Mouse (Mus musculus) spleen, adult 2 months (tissue): ENCODE data around the gene Fdxr. TPM values are rescaled to one million over a fixed set of nuclear protein-coding genes. Genes with fewer than 3 reads are reported as not detected.

Source experiments
- DNase-seq, 2 experiments: peaks; one replicate each; pipeline versions ENCODE4 v3.0.0 to v3.0.0-alpha.2; 2012 to 2021; ENCODE audit warnings: low spot score in 2 of 2, low read depth in 1 of 2
- H3K27ac ChIP-seq: fragments of 200-500 bp; 2 replicates; pipeline ENCODE4 v1.5.1; 2012; ENCODE audit warnings: low read length, inconsistent platforms; ENCODE audit not compliant: insufficient read depth
- H3K27me3 ChIP-seq: fragments of 200-500 bp; 2 replicates; pipeline ENCODE4 v1.6.1; 2012; ENCODE audit warnings: mild to moderate bottlenecking, moderate library complexity, low read length, inconsistent platforms; ENCODE audit not compliant: control insufficient read depth, insufficient read depth
- H3K36me3 ChIP-seq: fragments of 200-500 bp; 2 replicates; pipeline ENCODE4 v1.6.1; 2012; ENCODE audit warnings: mild to moderate bottlenecking, low read length, inconsistent platforms; ENCODE audit not compliant: control insufficient read depth, insufficient read depth
- H3K4me1 ChIP-seq: fragments of 200-500 bp; 2 replicates; pipeline ENCODE4 v1.6.1; 2011; ENCODE audit warnings: inconsistent platforms; ENCODE audit not compliant: control insufficient read depth, insufficient read depth, insufficient read length
- H3K4me3 ChIP-seq: fragments of 200-500 bp; 2 replicates; pipeline ENCODE4 v1.5.1; 2011; ENCODE audit warnings: mild to moderate bottlenecking, inconsistent platforms; ENCODE audit not compliant: insufficient read depth, insufficient read length; ENCODE audit errors: extremely low read depth
- CTCF ChIP-seq: fragments of 200-500 bp; IDR thresholded peaks from 2 replicates; pipeline ENCODE4 v1.5.1; 2011; ENCODE audit warnings: mild to moderate bottlenecking, inconsistent platforms; ENCODE audit not compliant: insufficient read depth, insufficient read length, insufficient replicate concordance; ENCODE audit errors: extremely low read depth
- POLR2A ChIP-seq: fragments of 200-500 bp; IDR thresholded peaks from 2 replicates; pipeline ENCODE4 v1.6.1; 2011; ENCODE audit warnings: low read depth, low read length, inconsistent platforms
- WGBS: fragments of 180-500 bp; shearing (Covaris S2); methylation state at CpG from one replicate; pipeline ENCODE4 v1.1.7; 2018; 5-methylcytosine and 5-hydroxymethylcytosine counted together
- polyA plus RNA-seq: library from polyadenylated mRNA; depleted of rRNA; stranded (reverse); fragments of >200 nt; gene quantifications from 2 replicates; pipeline ENCODE4 v1.2.3, GENCODE M21; 2012

Gene Fdxr
- polyA plus RNA-seq, 1 experiment = 18.7 TPM

DNA sequence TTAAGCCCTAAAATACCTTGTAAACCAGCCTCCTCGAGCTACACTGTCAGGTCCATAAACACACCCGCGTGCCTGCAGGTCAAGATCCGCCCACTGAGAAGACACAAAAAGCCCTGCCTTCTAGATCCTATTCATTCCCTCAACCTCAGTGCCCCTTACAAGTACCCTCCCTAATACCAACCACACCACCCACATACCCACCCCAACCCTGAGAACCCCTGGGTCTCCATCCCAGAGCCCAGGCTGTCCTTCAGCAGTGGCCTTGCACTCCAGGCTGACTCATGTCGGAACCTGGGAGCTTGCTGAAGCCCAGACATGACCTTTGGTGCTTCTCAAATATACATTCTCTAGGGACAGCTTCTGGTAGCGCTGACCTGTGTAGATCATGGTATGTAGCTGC is 2.1 kb downstream of the Fdxr start:
- H3K4me1 ChIP-seq = peaks cover 14% of the 10 kb centered on the region; the same call in 1 of the 2 replicates
- no peak overlapping the region for H3K4me3 ChIP-seq
- H3K27me3 ChIP-seq = no peaks in the 10 kb centered on the region
- H3K27ac ChIP-seq = no peak overlapping the region
- H3K36me3 ChIP-seq = peaks cover 5% of the 10 kb centered on the region; the same call in 1 of the 2 replicates
- DNase-seq = no peak
- 89% methylated on average over 6 of the region's 6 CpGs for WGBS
- no peak for TF ChIP-seq POLR2A
- no peak for TF ChIP-seq CTCF

DNA sequence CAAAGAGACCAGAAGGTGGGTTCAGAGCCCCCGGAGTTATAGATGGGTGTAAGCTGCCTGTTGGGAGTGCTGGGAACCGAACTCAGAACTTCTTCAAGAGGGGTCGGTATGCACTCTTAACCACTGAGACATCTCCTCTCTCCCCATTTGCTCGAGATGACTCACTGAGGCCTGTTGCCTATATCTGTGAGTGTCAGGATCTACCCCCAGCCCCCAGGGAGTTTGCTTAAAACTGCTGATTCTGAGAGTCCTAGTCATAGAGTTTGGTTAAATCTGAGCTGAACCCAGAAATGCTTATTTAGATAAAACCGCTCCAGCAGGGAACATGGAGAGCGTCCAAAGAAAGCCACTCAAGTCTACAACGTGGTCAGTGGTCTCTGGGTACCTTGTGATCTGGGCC is 2.7 kb downstream of the Fdxr start:
- TF ChIP-seq POLR2A = no peak
- TF ChIP-seq CTCF = no peak

DNA sequence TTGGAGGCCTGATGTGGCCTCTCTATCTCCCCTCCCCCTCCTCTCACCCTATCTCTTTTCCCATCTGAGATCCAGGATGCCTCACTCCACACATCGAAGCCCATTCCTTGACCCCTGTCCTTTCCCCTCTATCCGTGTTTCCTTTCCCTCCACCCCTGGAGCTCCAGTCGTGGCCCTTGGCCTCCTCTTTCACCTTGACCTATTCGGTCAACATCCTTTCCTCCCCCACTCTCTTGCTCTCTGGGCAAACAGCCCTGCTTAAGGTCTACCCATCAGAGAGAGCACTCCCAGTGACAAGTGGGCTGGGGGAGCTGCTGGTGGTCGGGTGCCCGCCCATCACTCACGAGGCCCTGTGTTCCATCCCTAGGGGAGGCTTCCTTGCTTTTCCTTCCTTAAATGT is 3.1 kb downstream of the Fdxr start:
- Histone ChIP-seq H3K4me3 (no peak overlapping the region), H3K36me3 (peaks cover 9% of the 10 kb centered on the region), H3K27me3 (no peaks in the 10 kb centered on the region), H3K4me1 (peaks cover 14% of the 10 kb centered on the region; the same call in 1 of the 2 replicates), H3K27ac (no peak overlapping the region)
- TF ChIP-seq POLR2A (no peak), CTCF (no peak)
- DNase-seq = no peak
- 82% methylated on average over 7 of the region's 7 CpGs for WGBS

More for the DNA sequence above, 2.7 kb downstream of the Fdxr start:
- H3K4me3 ChIP-seq = no peak overlapping the region
- no peak for DNase-seq
- H3K4me1 ChIP-seq = peaks cover 14% of the 10 kb centered on the region; the same call in 1 of the 2 replicates
- no peaks in the 10 kb centered on the region for H3K27me3 ChIP-seq
- WGBS = 87% methylated on average over 7 of the region's 7 CpGs
- no peak overlapping the region for H3K27ac ChIP-seq
- H3K36me3 ChIP-seq = peaks cover 9% of the 10 kb centered on the region

DNA sequence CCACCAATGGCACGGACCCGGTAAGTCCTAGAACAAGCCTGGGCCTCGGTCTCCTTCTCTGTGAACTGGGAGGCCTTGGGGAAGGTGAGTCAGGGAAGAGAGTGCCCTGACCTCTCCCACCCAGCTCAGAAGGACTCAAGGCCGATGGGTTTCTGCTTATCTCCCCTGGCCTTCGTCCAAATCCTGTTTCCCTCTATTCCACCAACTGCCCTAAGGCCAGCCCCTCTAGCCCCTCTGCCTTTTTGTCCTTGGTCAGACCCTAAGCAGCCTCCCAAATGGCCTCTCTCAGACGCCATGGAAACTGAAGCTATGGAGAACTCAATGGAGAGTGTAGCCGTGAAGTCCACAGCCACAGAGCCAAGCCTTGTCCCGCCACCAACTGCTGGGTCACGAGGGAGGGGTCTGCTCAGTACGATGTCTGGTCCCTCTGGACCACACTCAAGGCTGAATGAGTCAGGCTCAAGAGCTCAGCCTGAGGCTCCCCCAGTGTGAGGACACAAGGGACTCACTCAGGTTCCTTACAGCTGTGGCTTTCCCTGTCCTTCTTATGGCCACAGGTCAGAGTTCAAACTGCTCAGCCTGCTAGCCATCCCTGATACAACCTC is 3.9 kb downstream of the Fdxr start:
- peaks cover 15% of the 10 kb centered on the region for H3K36me3 ChIP-seq
- peaks cover 1% of the 10 kb centered on the region for H3K27me3 ChIP-seq
- DNase-seq = no peak
- no peak overlapping the region for H3K27ac ChIP-seq
- no peak overlapping the region for H3K4me3 ChIP-seq
- TF ChIP-seq POLR2A (no peak), CTCF (no peak)
- H3K4me1 ChIP-seq = peaks cover 14% of the 10 kb centered on the region; the same call in 1 of the 2 replicates
- 86% methylated on average over 10 of the region's 10 CpGs for WGBS

DNA sequence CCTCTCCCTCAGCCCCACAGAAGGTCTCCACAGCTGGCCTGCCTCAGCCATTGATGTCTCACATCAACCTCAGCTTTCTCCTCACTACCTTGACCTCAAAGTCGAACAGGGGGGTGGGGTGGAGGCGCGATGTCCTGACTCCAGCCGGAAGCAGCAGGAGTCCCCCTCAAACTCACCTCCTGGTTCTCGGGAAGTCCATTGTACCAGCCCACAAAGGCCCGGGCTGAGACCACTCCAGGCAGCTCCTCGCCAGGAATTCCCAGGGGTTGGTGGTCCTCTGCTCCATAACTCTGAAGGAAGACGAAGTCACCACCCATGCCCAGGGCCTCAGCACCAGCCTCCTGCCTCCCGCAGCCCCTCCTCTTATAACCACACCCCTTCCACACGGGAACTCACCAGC is 5.4 kb downstream of the Fdxr start:
- Histone ChIP-seq H3K4me1 (peaks cover 16% of the 10 kb centered on the region), H3K4me3 (no peak overlapping the region), H3K27ac (no peak overlapping the region), H3K36me3 (peaks cover 15% of the 10 kb centered on the region), H3K27me3 (peaks cover 12% of the 10 kb centered on the region)
- no peak for DNase-seq
- WGBS = 90% methylated on average over 10 of the region's 10 CpGs
- no peak for TF ChIP-seq POLR2A

DNA sequence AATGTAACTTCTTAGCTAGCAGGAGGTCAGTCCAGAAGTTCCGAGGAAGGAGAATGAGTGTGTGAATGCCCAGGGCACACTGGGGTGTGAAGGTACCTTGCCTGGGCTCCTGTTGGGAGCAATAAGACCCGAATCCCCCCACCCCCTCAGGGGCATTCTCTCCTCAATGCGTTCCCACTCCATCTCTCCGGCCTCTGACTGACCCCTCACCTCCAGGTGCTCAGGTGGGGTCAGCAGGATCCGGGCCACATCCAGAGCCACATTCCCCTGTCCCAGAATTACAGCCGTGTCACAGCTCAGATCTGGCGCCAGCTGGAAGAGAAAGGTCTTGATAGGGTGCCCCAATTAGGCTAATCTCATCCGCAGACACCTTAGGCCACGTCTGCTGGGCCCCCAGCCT is 5.8 kb downstream of the Fdxr start:
- no peak overlapping the region for H3K4me3 ChIP-seq
- WGBS = 93% methylated on average over 9 of the region's 9 CpGs
- H3K4me1 ChIP-seq = peaks cover 12% of the 10 kb centered on the region
- no peak for TF ChIP-seq POLR2A
- TF ChIP-seq CTCF = no peak
- H3K36me3 ChIP-seq = peaks cover 15% of the 10 kb centered on the region
- H3K27ac ChIP-seq = no peak overlapping the region
- H3K27me3 ChIP-seq = peaks cover 16% of the 10 kb centered on the region
- no peak for DNase-seq

DNA sequence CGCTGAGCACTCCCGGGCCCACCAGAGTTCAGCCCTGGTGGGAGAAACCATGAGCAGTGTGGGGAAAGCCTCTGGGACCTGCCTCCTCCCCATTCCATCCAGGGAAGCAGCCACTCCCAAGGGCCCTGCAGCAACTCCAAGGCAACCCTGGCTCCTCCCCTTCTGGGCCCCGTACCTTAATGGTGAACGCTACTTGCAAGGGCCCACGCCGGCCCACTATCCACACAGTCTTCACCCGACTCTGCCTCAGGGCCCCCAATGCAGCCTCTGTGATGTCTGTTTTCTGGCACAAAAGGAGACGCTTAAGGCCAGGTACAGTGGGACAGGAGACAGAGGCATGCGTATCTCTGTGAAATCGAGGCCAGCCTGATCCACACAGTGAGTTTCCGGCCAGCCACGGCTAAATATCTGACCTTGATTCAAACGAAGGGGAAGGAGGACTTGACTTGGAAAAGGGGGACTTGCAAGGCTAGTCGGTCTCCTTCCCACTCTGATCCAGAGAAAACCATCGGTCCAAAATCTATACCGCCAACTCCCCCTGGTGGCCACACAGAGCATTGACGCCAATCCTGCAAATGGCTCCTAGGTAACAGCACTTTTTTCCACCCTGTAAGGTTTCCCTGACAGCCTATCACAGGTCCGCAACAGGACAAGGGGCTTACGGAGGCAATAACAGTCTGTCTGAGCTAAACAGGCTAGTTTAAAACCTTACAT is 6.5 kb downstream of the Fdxr start:
- Histone ChIP-seq H3K27ac (no peak overlapping the region), H3K36me3 (peaks cover 15% of the 10 kb centered on the region), H3K4me3 (no peak overlapping the region), H3K4me1 (peaks cover 4% of the 10 kb centered on the region), H3K27me3 (peaks cover 19% of the 10 kb centered on the region)
- peak; percentile 15 to 42 for DNase-seq
- WGBS = 60% methylated on average over 19 of the region's 19 CpGs
- TF ChIP-seq POLR2A (no peak), CTCF (peak; percentile 83; the same call in 1 of the 2 replicates)
